Mouse (Mus musculus) lung, postnatal 0 days (tissue): ENCODE measurements around the gene Emilin1. TPM values are rescaled to one million over a fixed set of nuclear protein-coding genes. Genes with fewer than 3 reads are reported as not detected.

ENCODE experiments used
- ATAC-seq: fragments of 200-750 bp; cut with Nextera tagmentation; 2 replicates; pipeline ENCODE4 v1.8.0; 2017; ENCODE audit warnings: moderate library complexity
- DNase-seq: peaks from one replicate; pipeline ENCODE4 v3.0.0-alpha.2; 2016; ENCODE audit warnings: low spot score
- H3K27ac ChIP-seq: fragments of 300-500 bp; sonication (generic); 2 replicates; pipeline ENCODE4 v1.5.1; 2014; ENCODE audit warnings: antibody characterized with exemption, mild to moderate bottlenecking, low read length, mixed read lengths
- H3K27me3 ChIP-seq: fragments of 300-500 bp; sonication (generic); replicated peaks from 2 replicates; pipeline ENCODE4 v1.6.1; 2014; ENCODE audit warnings: low read length, mixed read lengths; ENCODE audit not compliant: insufficient read depth
- H3K36me3 ChIP-seq: fragments of 300-500 bp; sonication (generic); 2 replicates; pipeline ENCODE4 v1.6.1; 2014; ENCODE audit warnings: low read length, mixed read lengths; ENCODE audit not compliant: insufficient read depth
- H3K4me1 ChIP-seq: fragments of 300-500 bp; sonication (generic); 2 replicates; pipeline ENCODE4 v1.6.1; 2014; ENCODE audit warnings: antibody characterized with exemption, low read depth, low read length, mixed read lengths; ENCODE audit not compliant: insufficient read depth
- H3K4me2 ChIP-seq: fragments of 300-500 bp; sonication (generic); replicated peaks from 2 replicates; pipeline ENCODE4 v1.6.1; 2014; ENCODE audit warnings: low read depth, mild to moderate bottlenecking, low read length, moderate library complexity, mixed read lengths
- H3K4me3 ChIP-seq: fragments of 300-500 bp; sonication (generic); 2 replicates; pipeline ENCODE4 v1.5.1; 2014; ENCODE audit warnings: low read depth, low read length
- H3K9ac ChIP-seq: fragments of 300-500 bp; sonication (generic); replicated peaks from 2 replicates; pipeline ENCODE4 v1.6.1; 2014; ENCODE audit warnings: low read depth, mild to moderate bottlenecking
- H3K9me3 ChIP-seq: fragments of 300-500 bp; sonication (generic); 2 replicates; pipeline ENCODE4 v1.6.1; 2016; ENCODE audit warnings: low read length, mixed read lengths
- CTCF ChIP-seq: IDR thresholded peaks from 2 replicates; pipeline ENCODE4 v1.5.1; 2016; ENCODE audit warnings: antibody characterized with exemption, mild to moderate bottlenecking
- EP300 ChIP-seq: IDR thresholded peaks from 2 replicates; pipeline ENCODE4 v1.6.1; 2016; ENCODE audit warnings: antibody characterized with exemption, mild to moderate bottlenecking, control low read depth
- WGBS: fragments of 180-500 bp; shearing (Covaris S2); extraction: QIAGEN DNeasy Blood & Tissue Kit; methylation state at CpG from one replicate; pipeline ENCODE4 v1.1.7; 2014; 5-methylcytosine and 5-hydroxymethylcytosine counted together
- polyA plus RNA-seq: library from polyadenylated mRNA; unstranded; fragments of >200 nt; fragmentation: Nextera tagmentation; extraction: Ambion mirVana; gene quantifications from 2 replicates; pipeline ENCODE4 v1.2.1, GENCODE M21; 2015

Emilin1 gene
- polyA plus RNA-seq, 1 experiment from 2014 or later = 121 TPM

DNA sequence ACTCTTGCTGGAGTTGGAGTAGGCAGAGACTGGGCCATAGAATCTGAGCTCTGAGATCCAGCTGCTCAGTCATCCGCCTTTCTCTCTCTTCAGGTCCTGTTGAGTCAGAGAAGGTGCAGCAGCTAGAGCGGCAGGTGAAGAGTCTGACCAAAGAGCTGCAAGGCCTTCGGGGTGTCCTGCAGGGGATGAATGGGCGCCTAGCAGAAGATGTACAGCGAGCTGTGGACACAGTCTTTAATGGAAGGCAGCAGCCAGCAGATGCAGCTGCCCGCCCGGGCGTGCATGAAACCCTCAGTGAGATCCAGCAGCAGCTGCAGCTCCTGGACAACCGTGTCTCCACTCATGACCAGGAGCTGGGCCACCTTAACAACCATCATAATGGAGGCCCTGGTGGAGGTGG is 3.6 kb downstream of the Emilin1 start:
- WGBS = 90% methylated on average over 9 of the region's 9 CpGs
- Histone ChIP-seq H3K9ac (no peak overlapping the region), H3K4me1 (peaks cover 13% of the 10 kb centered on the region)

DNA sequence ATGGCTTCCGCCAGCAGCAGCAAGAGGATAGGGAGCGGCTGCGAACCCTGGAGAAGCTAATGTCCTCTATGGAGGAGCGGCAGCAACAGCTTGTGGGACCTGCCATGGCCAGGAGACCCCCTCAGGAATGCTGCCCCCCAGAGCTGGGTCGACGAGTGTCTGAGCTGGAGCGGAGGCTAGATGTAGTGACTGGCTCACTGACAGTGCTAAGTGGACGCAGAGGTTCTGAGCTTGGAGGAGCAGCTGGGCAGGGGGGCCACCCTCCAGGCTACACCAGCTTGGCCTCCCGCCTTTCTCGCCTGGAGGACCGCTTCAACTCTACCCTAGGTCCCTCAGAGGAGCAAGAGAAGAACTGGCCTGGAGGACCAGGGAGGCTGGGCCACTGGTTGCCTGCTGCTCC is 4.1 kb downstream of the Emilin1 start:
- TF ChIP-seq EP300 (no peak), CTCF (no peak)
- no peak overlapping the region for H3K4me2 ChIP-seq
- H3K27me3 ChIP-seq = no peaks in the 10 kb centered on the region
- H3K9ac ChIP-seq = no peak overlapping the region
- 0 out of 2 replicates have a peak overlapping the region, but pooled peaks have one; percentile 77 for H3K27ac ChIP-seq
- H3K36me3 ChIP-seq = peaks cover 12% of the 10 kb centered on the region; the same call in 1 of the 2 replicates
- 94% methylated on average over 11 of the region's 11 CpGs for whole genome bisulfite sequencing
- DNase-seq = no peak
- peaks cover 18% of the 10 kb centered on the region for H3K4me1 ChIP-seq
- H3K4me3 ChIP-seq = no peak overlapping the region
- ATAC-seq = no peak
- no peaks in the 10 kb centered on the region for H3K9me3 ChIP-seq

More for the DNA sequence above, 3.6 kb downstream of the Emilin1 start:
- ATAC-seq = no peak
- TF ChIP-seq CTCF (no peak), EP300 (no peak)
- Histone ChIP-seq H3K36me3 (peaks cover 12% of the 10 kb centered on the region; the same call in 1 of the 2 replicates), H3K9me3 (no peaks in the 10 kb centered on the region), H3K4me2 (no peak overlapping the region), H3K27me3 (no peaks in the 10 kb centered on the region), H3K27ac (peak overlapping the region; percentile 77), H3K4me3 (no peak overlapping the region)
- DNase-seq = no peak

DNA sequence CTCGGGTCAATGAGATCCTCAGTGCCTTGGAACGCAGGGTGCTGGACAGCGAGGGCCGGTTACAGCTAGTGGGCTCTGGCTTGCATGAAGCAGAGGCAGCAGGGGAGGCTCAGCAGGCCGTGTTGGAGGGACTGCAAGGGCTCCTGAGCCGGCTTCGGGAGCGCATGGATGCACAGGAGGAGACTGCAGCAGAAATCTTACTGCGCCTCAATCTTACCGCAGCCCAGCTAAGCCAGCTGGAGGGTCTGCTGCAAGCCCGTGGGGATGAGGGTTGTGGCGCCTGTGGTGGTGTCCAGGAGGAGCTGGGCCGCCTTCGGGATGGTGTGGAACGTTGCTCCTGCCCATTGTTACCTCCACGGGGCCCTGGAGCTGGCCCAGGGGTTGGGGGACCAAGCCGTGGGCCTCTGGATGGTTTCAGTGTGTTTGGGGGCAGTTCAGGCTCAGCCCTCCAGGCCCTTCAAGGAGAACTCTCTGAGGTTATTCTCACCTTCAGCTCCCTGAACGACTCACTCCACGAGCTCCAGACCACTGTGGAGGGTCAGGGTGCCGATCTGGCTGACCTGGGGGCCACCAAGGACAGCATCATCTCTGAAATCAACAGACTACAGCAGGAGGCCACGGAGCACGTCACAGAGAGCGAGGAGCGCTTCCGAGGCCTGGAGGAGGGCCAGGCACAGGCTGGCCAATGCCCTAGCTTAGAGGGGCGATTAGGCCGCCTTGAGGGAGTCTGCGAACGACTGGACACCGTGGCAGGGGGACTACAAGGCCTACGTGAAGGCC is 4.9 kb downstream of the Emilin1 start:
- H3K9ac ChIP-seq = no peak overlapping the region
- ATAC-seq (no peak), DNase-seq (no peak)
- no peak overlapping the region for H3K4me3 ChIP-seq
- TF ChIP-seq CTCF = no peak
- no peak for TF ChIP-seq EP300
- H3K9me3 ChIP-seq = no peaks in the 10 kb centered on the region
- H3K4me1 ChIP-seq = peaks cover 14% of the 10 kb centered on the region
- H3K27ac ChIP-seq = no peak overlapping the region
- H3K27me3 ChIP-seq = no peaks in the 10 kb centered on the region
- WGBS = 87% methylated on average over 31 of the region's 31 CpGs
- H3K4me2 ChIP-seq = no peak overlapping the region
- H3K36me3 ChIP-seq = peaks cover 12% of the 10 kb centered on the region; the same call in 1 of the 2 replicates

DNA sequence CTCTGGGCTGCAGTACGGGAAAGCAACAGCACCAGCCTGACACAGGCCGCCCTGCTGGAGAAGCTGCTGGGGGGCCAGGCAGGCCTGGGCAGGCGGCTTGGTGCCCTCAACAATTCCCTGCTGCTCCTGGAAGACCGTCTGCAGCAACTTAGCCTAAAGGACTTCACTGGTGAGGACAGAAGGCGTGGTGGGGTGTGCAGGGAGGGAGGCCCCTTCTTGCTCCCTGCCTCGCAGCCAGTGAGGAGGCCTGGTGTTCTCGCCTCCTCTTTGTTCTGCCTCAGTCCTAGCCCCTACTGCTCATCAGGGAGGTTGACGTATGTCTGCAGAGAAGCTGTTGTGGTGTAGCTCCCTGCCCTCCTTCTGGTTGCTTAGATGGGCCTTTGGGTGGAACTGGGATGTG is 5.5 kb downstream of the Emilin1 start:
- DNase-seq = no peak
- H3K4me2 ChIP-seq = no peak overlapping the region
- no peak overlapping the region for H3K27ac ChIP-seq
- no peak overlapping the region for H3K4me3 ChIP-seq
- H3K4me1 ChIP-seq = peaks cover 13% of the 10 kb centered on the region
- TF ChIP-seq CTCF (no peak), EP300 (no peak)
- H3K27me3 ChIP-seq = no peaks in the 10 kb centered on the region
- H3K9ac ChIP-seq = no peak overlapping the region
- no peaks in the 10 kb centered on the region for H3K9me3 ChIP-seq
- WGBS = 93% methylated on average over 8 of the region's 8 CpGs
- ATAC-seq = no peak
- H3K36me3 ChIP-seq = peaks cover 12% of the 10 kb centered on the region; the same call in 1 of the 2 replicates

DNA sequence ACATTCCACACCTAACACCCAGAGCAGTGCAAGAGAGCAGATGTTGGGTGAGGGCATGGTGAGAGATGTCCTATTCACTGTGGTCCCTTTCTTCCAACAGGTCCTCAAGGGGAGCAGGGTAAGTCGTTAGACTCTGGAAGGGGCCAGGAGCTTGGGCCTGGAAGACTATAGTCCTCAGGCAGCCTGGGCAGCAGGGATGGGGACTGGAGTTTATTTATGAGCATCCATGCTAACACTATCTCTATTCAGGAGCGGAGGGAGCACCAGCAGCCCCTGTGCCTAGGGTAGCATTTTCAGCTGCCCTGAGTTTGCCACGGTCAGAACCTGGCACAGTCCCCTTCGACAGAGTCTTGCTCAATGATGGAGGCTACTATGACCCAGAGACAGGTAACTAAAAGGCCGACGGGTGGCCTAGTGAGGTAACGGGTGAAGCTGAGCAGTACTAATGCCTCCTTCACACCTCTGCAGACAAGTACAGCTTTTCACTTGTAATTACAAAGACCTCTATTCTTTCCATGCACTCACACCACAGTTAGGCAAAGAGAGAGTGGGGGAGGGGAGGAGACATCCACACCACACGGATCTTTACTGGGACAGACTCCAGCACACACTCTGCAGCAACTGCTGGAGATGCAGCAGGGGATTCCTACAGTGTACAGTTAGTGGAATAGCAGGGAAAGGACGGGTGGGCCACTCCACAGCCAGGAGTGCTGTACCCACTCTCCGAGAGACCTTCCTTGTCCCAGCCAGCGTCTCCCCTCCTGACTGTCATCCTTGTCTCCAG is 6.8 kb downstream of the Emilin1 start:
- ATAC-seq (no peak), DNase-seq (peak; percentile 43)
- Histone ChIP-seq H3K27me3 (no peaks in the 10 kb centered on the region), H3K4me1 (peaks cover 13% of the 10 kb centered on the region), H3K9me3 (no peaks in the 10 kb centered on the region), H3K4me2 (peak overlapping the region; percentile 75), H3K27ac (no peak overlapping the region), H3K36me3 (peaks cover 12% of the 10 kb centered on the region; the same call in 1 of the 2 replicates), H3K4me3 (no peak overlapping the region), H3K9ac (no peak overlapping the region)
- TF ChIP-seq EP300 (no peak), CTCF (no peak; the same call in 1 of the 2 replicates)
- WGBS = 60% methylated on average over 11 of the region's 11 CpGs

DNA sequence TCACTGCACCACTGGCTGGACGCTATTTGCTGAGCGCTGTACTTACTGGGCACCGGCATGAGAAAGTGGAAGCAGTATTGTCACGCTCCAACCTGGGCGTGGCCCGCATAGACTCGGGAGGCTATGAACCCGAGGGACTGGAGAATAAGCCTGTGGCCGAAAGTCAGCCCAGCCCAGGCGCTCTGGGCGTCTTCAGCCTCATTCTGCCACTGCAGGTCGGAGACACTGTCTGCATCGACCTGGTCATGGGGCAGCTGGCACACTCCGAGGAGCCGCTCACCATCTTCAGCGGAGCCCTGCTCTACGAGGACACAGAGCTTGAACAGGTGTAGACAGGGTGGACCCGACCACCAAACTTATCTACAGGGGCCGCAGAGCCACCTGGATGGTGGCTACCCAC is 7.4 kb downstream of the Emilin1 start:
- Histone ChIP-seq H3K27ac (no peak overlapping the region), H3K9ac (no peak overlapping the region), H3K36me3 (peaks cover 12% of the 10 kb centered on the region; the same call in 1 of the 2 replicates), H3K4me3 (peak overlapping the region; percentile 65; the same call in 1 of the 2 replicates), H3K4me2 (peak overlapping the region; percentile 75), H3K27me3 (no peaks in the 10 kb centered on the region), H3K4me1 (peaks cover 7% of the 10 kb centered on the region), H3K9me3 (no peaks in the 10 kb centered on the region)
- no peak for TF ChIP-seq CTCF
- DNase-seq = peak; percentile 37
- 60% methylated on average over 19 of the region's 19 CpGs for WGBS
- ATAC-seq = no peak
